Comparison of ENCODE assay signal across 8 mouse cellular contexts in the genomic region with DNA sequence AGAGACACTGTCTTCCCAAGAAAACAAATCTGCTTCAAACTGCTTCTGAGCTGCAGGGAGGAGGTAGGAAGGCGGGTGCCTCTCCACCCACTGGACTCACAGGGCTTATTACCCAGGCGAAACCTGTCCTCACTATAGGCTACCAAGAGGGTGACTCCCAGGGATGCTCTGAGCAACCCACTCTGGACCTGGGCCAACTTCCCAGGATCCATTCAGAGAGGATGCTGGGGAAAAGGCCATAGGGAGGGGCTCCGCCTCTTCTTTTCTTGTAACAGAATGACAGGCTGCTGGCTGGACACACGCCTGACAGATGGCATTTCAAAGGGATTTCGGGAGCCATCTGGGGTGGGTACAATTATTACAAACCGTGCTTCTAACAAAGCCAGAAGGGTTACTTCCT.
DNase-seq lines count a peak whose midpoint lies in the region; ATAC-seq lines count a peak whose summit lies in the region.

No protein-coding gene starts in this region.

- peak overlapping the region; percentile 10 for H3K4me2 ChIP-seq in forebrain, embryonic 14.5 days (ENCODE audit: low read length)
- H3K4me2 ChIP-seq in midbrain, embryonic 13.5 days (replicated peaks), result peak overlapping the region; percentile 30

- H3K27me3 ChIP-seq in forebrain, embryonic 14.5 days (replicated peaks; ENCODE audit: control insufficient read depth, insufficient read depth, low read length), result no peaks in the 10 kb centered on the region
- H3K27me3 ChIP-seq in midbrain, embryonic 13.5 days, result no peaks in the 10 kb centered on the region

- peak; percentile 96 for ATAC-seq in forebrain, embryonic 14.5 days
- peak; percentile 98 for ATAC-seq in midbrain, embryonic 13.5 days
- no peak for ATAC-seq in inflammation-experienced regulatory T-cells, adult 6 months
- ATAC-seq in megakaryocyte-erythroid progenitor cell, adult 5-6 weeks (replicated peaks; ENCODE audit: low FRiP score, low TSS enrichment, poor library complexity, severe bottlenecking), result no peak

- H3K9ac ChIP-seq in forebrain, embryonic 14.5 days (ENCODE audit: low read length), result 0 out of 2 replicates have a peak overlapping the region, but pooled peaks have one; percentile 14
- H3K9ac ChIP-seq in midbrain, embryonic 13.5 days (replicated peaks), result peak overlapping the region; percentile 16; the same call in 1 of the 2 replicates

- H3K4me3 ChIP-seq in forebrain, embryonic 14.5 days (ENCODE audit: low read depth, low read length), result no peak overlapping the region
- no peak overlapping the region for H3K4me3 ChIP-seq in midbrain, embryonic 13.5 days (replicated peaks)

- H3K9me3 ChIP-seq in forebrain, embryonic 14.5 days (replicated peaks; ENCODE audit: control insufficient read depth, low read length), result no peaks in the 10 kb centered on the region
- no peaks in the 10 kb centered on the region for H3K9me3 ChIP-seq in midbrain, embryonic 13.5 days

- H3K27ac ChIP-seq in forebrain, embryonic 14.5 days (ENCODE audit: low read depth, low read length), result peak overlapping the region; percentile 87
- peak overlapping the region; percentile 88 for H3K27ac ChIP-seq in midbrain, embryonic 13.5 days

- peaks cover 42% of the 10 kb centered on the region for H3K4me1 ChIP-seq in forebrain, embryonic 14.5 days (ENCODE audit: control insufficient read depth, insufficient read depth, low read length)
- H3K4me1 ChIP-seq in midbrain, embryonic 13.5 days (replicated peaks), result peaks cover 76% of the 10 kb centered on the region

- H3K36me3 ChIP-seq in forebrain, embryonic 14.5 days (ENCODE audit: control insufficient read depth, insufficient read depth, low read length), result no peaks in the 10 kb centered on the region; the same call in 1 of the 2 replicates
- no peaks in the 10 kb centered on the region for H3K36me3 ChIP-seq in midbrain, embryonic 13.5 days

- peak; percentile 39 for DNase-seq in heart, postnatal 4 days
- DNase-seq in heart, adult 9 months (ENCODE audit: low spot score in 2 of 2), result no peak
- peak; percentile 98 for DNase-seq in cerebellum, adult 11-12 months
- DNase-seq in forebrain, embryonic 14.5 days (ENCODE audit: low spot score), result peak; percentile 98
- DNase-seq in layer of hippocampus, adult 11-12 months (ENCODE audit: low spot score), result peak; percentile 75

- WGBS in forebrain, embryonic 14.5 days, result 3% methylated on average over 6 of the region's 6 CpGs
- 5% methylated on average over 6 of the region's 6 CpGs for WGBS in midbrain, embryonic 13.5 days

Comparison
In these comparisons a context has a peak if more than half of its experiments do, and no peak if none do; other contexts are left out.
1. DNase-seq: peak in heart, postnatal 4 days (single experiment), cerebellum, adult 11-12 months (single experiment), forebrain, embryonic 14.5 days (single experiment) and layer of hippocampus, adult 11-12 months (single experiment); none in heart, adult 9 months (0 of 2).
2. ATAC-seq: peak in forebrain, embryonic 14.5 days (single experiment) and midbrain, embryonic 13.5 days (single experiment); none in inflammation-experienced regulatory T-cells, adult 6 months (single experiment) and megakaryocyte-erythroid progenitor cell, adult 5-6 weeks (single experiment).